Mouse (Mus musculus): ENCODE results near the gene Rftn1. TPM values are rescaled to one million over a fixed set of nuclear protein-coding genes. Genes with fewer than 3 reads are reported as not detected.

The Rftn1 gene
- total RNA-seq, 2 experiments from 2014 or later = 14.3 to 16.5 TPM

GRCm38 (mm10) chr17:50151208-50151723, 39.2 kb downstream of the Rftn1 start:
- DNase-seq (ENCODE audit: low spot score in 2 of 2) = no peak
- TF ChIP-seq CTCF (conservative IDR thresholded peaks at IDR 0.05) = no peak

DNA sequence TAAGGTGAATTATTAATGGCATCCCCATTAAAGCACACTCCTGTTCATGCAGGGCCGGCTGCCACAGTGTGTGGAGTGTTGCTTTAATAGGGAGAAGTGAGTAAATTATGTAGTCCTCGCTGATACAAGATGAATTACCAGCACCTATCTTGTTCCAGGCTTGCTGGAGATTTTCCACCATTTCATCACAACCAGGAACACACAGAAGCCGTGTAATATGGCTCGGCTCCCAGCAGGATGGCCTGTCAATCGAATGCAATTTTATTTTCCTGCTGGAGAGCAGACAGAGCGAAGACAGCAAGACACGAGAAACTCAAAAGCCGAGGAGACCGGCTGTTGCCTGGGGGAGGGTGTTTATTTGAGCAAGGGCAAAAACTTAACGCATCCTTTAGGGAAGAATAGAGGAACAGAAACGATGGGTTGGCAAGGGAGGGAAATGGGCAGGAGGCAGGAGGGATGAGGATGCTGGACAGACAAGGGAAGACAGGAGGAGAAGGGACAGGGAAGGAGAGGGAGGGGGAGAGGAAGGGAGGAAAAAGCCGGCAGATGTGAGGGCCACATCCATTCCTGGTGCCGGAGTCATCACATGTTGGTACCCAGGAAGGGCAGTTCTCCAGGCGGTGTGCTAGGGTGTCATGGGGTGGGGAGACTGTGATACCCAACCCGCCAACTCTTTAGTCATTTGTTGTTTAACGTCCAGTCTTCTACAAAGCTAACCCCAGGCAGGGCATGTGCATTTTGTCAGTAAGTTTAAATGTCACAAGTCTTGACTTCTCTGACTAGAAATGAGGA, 39.9 kb downstream of the Rftn1 start:
- H3K27ac ChIP-seq = peak overlapping the region; percentile 80
- peak; percentile 56 to 72 for DNase-seq (ENCODE audit: low spot score in 2 of 2)
- TF ChIP-seq CTCF (conservative IDR thresholded peaks at IDR 0.05) = peak; percentile 29; the same call in 1 of the 2 replicates
- H3K4me3 ChIP-seq = peak overlapping the region; percentile 10; the same call in 1 of the 2 replicates

More at GRCm38 (mm10) chr17:50151208-50151723, 39.2 kb downstream of the Rftn1 start:
- peak overlapping the region; percentile 80; the same call in 1 of the 2 replicates for H3K27ac ChIP-seq
- no peak overlapping the region for H3K4me3 ChIP-seq

DNA sequence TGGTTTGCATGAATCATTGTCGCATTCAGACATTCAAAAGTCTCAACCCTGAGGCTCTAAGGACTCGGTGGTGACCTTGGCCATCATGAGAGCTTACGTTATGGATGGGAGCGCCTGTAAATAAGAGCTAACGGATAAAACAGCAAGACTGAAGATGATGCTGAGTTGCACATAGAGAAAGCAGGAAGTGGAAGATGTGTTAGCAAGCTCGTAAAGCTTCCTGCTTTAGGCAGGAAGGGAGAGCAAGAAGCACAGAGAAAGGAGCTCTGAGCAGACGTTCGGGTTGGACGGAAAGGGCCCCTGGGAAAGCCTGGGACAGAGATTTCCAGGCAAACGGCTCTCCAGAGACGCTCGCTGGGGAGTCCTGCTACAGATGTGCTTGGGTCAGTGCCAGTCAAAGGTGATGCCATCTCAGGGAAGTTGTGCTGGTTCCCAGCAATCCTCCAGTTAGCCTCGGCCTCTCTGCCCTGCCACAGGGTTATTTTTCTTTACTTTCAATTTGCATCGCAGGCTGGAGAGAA, 40.7 kb downstream of the Rftn1 start:
- H3K4me3 ChIP-seq = peak overlapping the region; percentile 10; the same call in 1 of the 2 replicates
- DNase-seq (ENCODE audit: low spot score in 2 of 2) = no peak
- TF ChIP-seq CTCF (conservative IDR thresholded peaks at IDR 0.05) = no peak
- H3K27ac ChIP-seq = peak overlapping the region; percentile 80

DNA sequence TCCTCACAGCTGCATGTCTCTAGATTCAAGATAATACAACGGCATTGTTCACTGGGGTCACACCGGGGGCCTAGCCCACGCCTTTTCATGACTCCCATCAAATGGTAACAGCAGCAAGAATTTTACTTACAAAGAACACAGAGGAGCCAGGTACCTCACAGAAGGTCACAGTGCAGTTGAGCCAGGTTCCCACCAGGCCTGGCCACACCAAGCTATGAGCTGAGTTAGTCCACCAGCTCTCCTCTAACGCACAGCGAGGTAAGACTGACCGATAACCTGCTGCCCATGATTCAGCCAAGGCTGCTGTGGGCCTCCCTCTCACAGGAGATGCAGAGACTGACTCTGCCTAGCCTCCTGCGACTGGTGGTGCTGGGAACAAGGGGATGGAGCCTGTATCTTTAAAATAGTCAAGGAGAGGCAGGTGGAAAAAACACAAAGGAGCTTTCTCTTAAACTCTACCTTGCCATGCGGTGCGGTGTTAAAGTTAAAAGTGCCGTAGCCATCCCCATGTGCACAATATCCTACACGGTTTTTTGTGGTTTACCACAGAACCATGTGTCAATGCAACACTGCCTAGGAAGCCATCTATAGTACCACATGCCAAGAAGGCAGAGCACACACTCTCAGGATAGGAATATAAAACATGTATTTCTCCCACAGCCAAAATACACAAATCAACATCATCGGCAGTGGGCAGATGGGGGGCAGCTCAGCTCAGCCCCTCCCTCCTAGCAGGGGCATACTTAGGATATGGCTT, 42.5 kb downstream of the Rftn1 start:
- no peak for DNase-seq (ENCODE audit: low spot score in 2 of 2)
- no peak for TF ChIP-seq CTCF (conservative IDR thresholded peaks at IDR 0.05)

DNA sequence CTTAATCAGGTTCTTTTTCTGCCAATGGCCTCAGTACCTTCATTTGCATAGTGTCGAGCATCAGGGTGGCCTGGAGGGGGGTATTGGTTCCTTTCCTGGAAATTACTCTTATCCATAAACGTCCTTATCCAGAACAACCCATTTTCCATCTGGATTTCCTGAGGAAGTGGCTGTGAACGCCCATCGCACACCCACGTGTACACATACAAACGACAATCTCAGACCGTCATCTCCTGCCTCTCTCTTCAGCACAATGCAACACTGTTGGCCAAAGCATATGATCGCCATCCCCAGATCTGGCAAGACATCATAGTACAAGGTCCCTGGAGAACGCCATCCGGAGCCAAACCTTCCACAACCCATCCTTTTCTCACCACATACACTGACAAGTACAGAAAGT, 47.1 kb downstream of the Rftn1 start:
- DNase-seq (ENCODE audit: low spot score in 2 of 2) = no peak
- no peak overlapping the region for H3K4me3 ChIP-seq
- no peak for TF ChIP-seq CTCF (conservative IDR thresholded peaks at IDR 0.05)
- no peak overlapping the region for H3K27ac ChIP-seq

More for the DNA sequence above, 42.5 kb downstream of the Rftn1 start:
- Histone ChIP-seq H3K4me3 (no peak overlapping the region), H3K27ac (no peak overlapping the region)

DNA sequence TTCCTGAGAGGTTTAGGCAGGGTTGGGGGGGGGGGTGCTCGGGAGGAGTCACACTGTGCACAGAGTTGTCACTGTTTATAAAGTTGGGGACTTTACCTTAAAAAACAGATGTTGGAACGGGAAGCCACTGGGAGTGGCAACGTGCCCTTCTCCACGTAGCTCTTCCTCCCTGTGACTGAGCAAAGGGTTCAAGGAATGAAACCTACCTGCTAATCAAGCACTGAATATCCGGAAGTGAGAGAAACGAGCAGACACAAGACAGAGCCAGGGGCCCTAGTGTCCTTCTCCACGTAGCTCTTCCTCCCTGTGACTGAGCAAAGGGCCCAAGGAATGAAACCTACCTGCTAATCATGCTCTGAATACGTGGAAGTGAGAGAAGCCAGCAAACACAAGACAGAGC, 47.9 kb downstream of the Rftn1 start:
- TF ChIP-seq CTCF (conservative IDR thresholded peaks at IDR 0.05) = no peak
- Histone ChIP-seq H3K27ac (no peak overlapping the region), H3K4me3 (no peak overlapping the region)
- DNase-seq (ENCODE audit: low spot score in 2 of 2) = no peak

DNA sequence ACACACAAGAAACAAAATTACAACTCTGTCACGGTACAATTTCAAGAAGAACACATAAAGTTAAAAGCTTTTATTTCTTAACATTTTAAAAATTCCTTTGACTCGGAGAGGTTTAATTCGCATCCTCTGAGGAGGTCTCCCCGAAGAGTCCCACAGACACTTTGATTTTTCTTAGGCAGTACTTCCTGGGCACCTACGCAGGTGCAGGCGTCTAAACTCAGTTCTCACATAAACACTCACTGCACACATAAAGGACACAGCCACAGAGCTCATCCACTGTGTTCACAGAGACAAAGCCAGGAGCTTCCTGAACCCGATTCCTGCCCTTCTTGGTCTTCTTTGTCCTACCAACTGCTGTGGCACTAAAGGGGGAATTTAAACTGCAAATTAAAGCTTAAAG, 48.3 kb downstream of the Rftn1 start:
- TF ChIP-seq CTCF (conservative IDR thresholded peaks at IDR 0.05) = no peak

GRCm38 (mm10) chr17:50136060-50136459, 54.4 kb downstream of the Rftn1 start:
- no peak overlapping the region for H3K4me3 ChIP-seq
- DNase-seq (ENCODE audit: low spot score in 2 of 2) = no peak
- no peak for TF ChIP-seq CTCF (conservative IDR thresholded peaks at IDR 0.05)
- H3K27ac ChIP-seq = no peak overlapping the region

More for the DNA sequence above, 48.3 kb downstream of the Rftn1 start:
- Histone ChIP-seq H3K27ac (no peak overlapping the region), H3K4me3 (no peak overlapping the region)
- DNase-seq (ENCODE audit: low spot score in 2 of 2) = no peak

DNA sequence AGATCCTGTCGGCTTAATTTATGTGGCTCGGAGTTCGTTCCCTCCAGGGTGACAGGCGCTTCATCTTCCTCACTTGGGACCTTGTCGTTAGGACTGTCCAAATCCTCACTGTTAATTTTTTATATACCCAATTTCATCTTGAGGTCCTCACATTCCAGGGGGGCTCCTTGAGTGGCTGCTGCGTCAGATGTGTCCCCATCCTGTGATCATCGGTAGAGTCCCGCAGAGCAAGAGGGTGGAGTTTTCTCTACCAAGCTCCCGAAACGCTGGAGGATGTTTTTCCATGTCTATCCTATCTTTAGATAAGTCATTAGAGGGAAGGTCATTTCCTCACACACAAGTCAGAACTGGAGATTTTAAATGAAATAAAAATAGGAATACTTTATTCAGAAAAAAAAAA, 55.0 kb downstream of the Rftn1 start:
- H3K27ac ChIP-seq = no peak overlapping the region
- no peak for TF ChIP-seq CTCF (conservative IDR thresholded peaks at IDR 0.05)
- DNase-seq (ENCODE audit: low spot score in 2 of 2) = no peak
- no peak overlapping the region for H3K4me3 ChIP-seq

DNA sequence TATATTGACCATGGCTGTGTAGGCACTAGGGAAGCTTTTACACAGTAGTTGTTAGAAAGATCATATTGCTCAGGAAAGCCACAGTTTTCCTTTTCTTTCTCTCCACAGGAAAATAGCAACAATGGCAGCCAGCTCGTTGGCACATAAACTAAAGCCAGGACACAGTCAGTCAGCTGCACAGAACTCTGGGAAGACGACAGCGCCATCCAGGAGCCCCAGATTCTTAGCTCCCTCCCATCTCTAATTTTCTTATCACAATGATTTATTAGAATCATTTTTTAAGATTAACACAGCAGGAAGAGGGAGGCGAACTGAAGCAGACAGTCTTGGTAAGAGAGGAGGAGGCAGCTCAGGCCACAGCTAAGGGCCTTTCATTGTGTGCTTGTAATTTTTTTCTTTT, 58.8 kb downstream of the Rftn1 start:
- no peak overlapping the region for H3K4me3 ChIP-seq
- TF ChIP-seq CTCF (conservative IDR thresholded peaks at IDR 0.05) = no peak
- no peak overlapping the region for H3K27ac ChIP-seq
- DNase-seq (ENCODE audit: low spot score in 2 of 2) = no peak

DNA sequence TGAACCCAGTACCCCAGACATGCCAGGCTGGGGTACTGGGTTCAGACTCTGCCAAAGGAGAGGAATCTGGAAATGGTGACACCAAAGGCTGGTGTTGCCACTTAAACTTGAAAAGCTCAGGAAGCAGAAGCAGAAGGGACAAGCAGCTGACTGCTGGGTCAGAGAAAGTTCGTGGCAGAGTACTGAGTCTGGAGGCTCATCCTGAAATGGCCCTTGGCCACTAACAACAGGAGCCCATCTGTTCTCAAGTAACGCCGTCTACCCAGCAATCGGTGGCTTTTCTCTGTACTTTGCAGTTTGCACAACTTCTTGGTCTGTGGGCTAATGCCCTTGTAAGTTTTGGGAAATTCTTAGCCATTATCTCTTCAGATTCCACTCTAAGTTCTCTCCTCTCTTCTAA, 60.1 kb downstream of the Rftn1 start:
- no peak overlapping the region for H3K4me3 ChIP-seq
- no peak for DNase-seq (ENCODE audit: low spot score in 2 of 2)
- H3K27ac ChIP-seq = no peak overlapping the region
- TF ChIP-seq CTCF (conservative IDR thresholded peaks at IDR 0.05) = no peak

DNA sequence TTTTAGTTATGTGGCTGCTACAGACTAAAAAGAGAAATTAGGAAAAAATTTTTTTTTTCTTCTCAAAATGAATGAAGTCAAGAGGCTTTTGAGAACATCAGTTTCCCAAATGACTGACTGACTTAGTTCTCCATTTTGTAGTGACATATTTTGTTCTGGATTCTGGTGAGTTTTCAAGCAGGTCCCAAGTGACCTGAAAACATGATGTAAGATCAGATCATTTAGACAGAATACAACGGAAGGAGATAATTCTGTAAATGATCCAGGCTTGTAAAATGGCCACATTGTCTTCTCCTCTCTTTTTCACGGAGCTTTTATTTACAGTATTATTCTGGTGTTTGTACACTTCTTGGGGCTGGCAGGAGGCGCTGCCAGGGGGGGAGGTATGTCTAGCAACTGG, 62.1 kb downstream of the Rftn1 start:
- H3K27ac ChIP-seq = no peak overlapping the region
- no peak for DNase-seq (ENCODE audit: low spot score in 2 of 2)
- no peak for TF ChIP-seq CTCF (conservative IDR thresholded peaks at IDR 0.05)
- H3K4me3 ChIP-seq = no peak overlapping the region
